Mouse (Mus musculus): Measurements from ENCODE around the gene Grid1. TPM values are rescaled to one million over a fixed set of nuclear protein-coding genes. Genes with fewer than 3 reads are reported as not detected.

Grid1 gene
- polyA plus RNA-seq, 1 experiment = 1.3 TPM

DNA sequence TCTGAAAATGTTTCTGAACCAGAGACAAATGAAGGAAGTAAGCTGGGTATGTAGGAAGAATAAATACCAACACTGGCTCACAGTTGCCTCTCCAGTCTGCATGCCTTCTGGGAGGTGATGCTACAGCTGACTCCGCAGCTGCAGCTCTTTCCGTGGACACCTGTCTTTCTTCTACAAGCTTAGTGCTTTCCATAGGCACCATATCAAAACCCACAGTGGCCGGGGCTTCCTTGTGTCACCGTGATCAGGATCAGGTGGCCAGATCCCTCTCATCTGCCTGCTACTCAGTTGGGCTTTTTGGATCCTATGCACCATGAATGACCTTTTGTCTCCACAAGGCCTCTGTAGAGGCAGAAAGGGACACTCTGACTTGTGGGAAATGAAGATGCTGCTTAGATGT lies 272.7 kb downstream of the Grid1 start:
- WGBS = 90% methylated on average over 4 of the region's 4 CpGs
- DNase-seq = no peak
- Histone ChIP-seq H3K36me3 (ENCODE audit: control insufficient read depth, insufficient read depth, low read length) (no peaks in the 10 kb centered on the region), H3K27ac (ENCODE audit: insufficient read depth, low read depth, low read length) (no peak overlapping the region), H3K27me3 (replicated peaks; ENCODE audit: control insufficient read depth, insufficient read depth, low read length) (no peaks in the 10 kb centered on the region), H3K4me1 (ENCODE audit: control insufficient read depth, insufficient read depth, low read length) (no peaks in the 10 kb centered on the region), H3K4me3 (ENCODE audit: insufficient read depth, low read depth, low read length) (no peak overlapping the region)
- TF ChIP-seq POLR2A (IDR thresholded peaks at IDR 0.05; ENCODE audit: low read depth, low read length) (no peak), CTCF (conservative IDR thresholded peaks at IDR 0.05; ENCODE audit: insufficient read depth, insufficient read length, low read depth, low read length) (no peak)

DNA sequence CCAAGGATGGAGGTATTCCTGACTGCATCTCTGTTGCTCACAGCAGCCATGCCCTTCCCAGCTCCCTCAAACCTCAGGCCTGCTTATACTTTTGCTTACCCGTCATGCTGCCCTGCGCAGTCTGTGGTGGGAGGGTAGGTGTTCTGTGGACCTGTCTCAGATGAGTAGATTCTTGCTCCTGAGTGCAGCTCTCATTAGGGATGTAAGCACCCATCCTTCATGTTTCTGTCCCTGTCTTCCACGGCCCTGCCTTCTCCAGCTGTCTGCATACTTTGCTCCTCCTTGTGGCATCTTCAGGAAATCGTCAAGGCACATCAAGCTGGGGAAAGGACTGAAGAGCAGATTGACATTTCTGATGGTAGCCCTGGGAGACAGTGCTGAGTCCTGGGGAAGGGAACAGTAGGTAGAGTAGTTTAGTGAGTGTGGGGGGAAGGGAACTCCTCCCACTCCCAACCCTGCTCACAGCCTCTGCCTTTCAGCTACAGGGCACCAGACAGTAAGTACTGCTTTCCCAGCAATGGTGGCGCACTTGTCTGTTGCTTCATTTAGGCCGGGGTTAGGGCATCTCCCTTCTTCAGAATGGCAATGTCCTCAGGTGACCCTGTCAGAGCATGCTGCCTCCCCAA lies 273.8 kb downstream of the Grid1 start:
- Histone ChIP-seq H3K4me3 (ENCODE audit: insufficient read depth, low read depth, low read length) (no peak overlapping the region), H3K27ac (ENCODE audit: insufficient read depth, low read depth, low read length) (no peak overlapping the region), H3K36me3 (ENCODE audit: control insufficient read depth, insufficient read depth, low read length) (no peaks in the 10 kb centered on the region), H3K27me3 (replicated peaks; ENCODE audit: control insufficient read depth, insufficient read depth, low read length) (no peaks in the 10 kb centered on the region), H3K4me1 (ENCODE audit: control insufficient read depth, insufficient read depth, low read length) (no peaks in the 10 kb centered on the region)
- TF ChIP-seq CTCF (conservative IDR thresholded peaks at IDR 0.05; ENCODE audit: insufficient read depth, insufficient read length, low read depth, low read length) (no peak), POLR2A (IDR thresholded peaks at IDR 0.05; ENCODE audit: low read depth, low read length) (no peak)
- no peak for DNase-seq
- WGBS = 64% methylated on average over 6 of the region's 6 CpGs

DNA sequence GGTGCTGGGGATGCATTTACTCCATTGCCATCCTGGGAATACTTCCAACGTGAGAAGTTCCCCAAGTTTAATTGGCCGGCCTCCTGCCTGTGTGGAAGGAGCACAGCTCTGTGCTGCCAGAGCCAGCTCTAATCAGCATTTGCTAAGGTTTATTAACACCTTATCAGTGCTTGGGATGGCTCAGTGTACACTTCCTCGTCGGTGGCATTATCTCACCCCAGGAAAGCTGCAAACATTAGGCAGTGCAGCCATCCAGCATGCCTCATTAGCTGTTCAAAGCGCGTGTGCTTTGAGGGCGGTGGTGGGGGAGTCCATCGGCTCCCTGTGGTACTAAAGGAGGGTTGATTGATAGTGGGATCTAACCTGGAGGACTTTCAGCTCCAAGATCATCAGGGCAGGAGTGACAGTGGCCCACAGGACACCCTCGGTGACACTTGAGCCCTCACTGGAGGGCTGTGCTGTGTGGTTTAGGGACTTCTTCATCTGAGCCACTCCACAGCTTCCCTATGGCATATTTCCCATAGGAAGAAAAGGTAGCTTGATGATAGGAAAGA lies 275.7 kb downstream of the Grid1 start:
- Histone ChIP-seq H3K4me3 (ENCODE audit: insufficient read depth, low read depth, low read length) (no peak overlapping the region), H3K27ac (ENCODE audit: insufficient read depth, low read depth, low read length) (no peak overlapping the region), H3K36me3 (ENCODE audit: control insufficient read depth, insufficient read depth, low read length) (no peaks in the 10 kb centered on the region), H3K27me3 (replicated peaks; ENCODE audit: control insufficient read depth, insufficient read depth, low read length) (no peaks in the 10 kb centered on the region), H3K4me1 (ENCODE audit: control insufficient read depth, insufficient read depth, low read length) (no peaks in the 10 kb centered on the region)
- no peak for TF ChIP-seq CTCF (conservative IDR thresholded peaks at IDR 0.05; ENCODE audit: insufficient read depth, insufficient read length, low read depth, low read length)
- no peak for TF ChIP-seq POLR2A (IDR thresholded peaks at IDR 0.05; ENCODE audit: low read depth, low read length)
- WGBS = 30% methylated on average over 9 of the region's 9 CpGs
- DNase-seq = no peak

DNA sequence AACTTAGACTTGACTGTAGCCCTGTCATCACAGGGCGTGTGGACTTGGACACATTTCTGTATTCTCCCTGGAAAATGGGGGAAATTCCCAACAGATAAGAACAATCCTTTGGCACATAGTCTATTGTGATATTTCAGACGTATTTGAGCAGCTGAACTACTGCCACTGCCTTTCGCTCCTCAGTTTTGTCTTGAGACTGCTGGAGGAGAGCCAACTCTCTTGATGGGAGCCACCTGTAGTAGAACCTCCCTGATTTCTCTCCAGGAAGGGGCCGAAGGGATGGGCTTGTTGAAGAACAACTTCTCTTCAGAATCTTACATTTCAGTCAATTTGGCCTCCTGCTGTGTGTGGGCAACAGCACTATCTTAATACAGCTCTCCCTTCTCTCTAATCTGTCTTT lies 276.2 kb downstream of the Grid1 start:
- DNase-seq = no peak
- H3K36me3 ChIP-seq (ENCODE audit: control insufficient read depth, insufficient read depth, low read length) = no peaks in the 10 kb centered on the region
- no peaks in the 10 kb centered on the region for H3K27me3 ChIP-seq (replicated peaks; ENCODE audit: control insufficient read depth, insufficient read depth, low read length)
- 46% methylated on average over 4 of the region's 4 CpGs for WGBS
- H3K27ac ChIP-seq (ENCODE audit: insufficient read depth, low read depth, low read length) = no peak overlapping the region
- no peak overlapping the region for H3K4me3 ChIP-seq (ENCODE audit: insufficient read depth, low read depth, low read length)
- TF ChIP-seq POLR2A (IDR thresholded peaks at IDR 0.05; ENCODE audit: low read depth, low read length) (no peak), CTCF (conservative IDR thresholded peaks at IDR 0.05; ENCODE audit: insufficient read depth, insufficient read length, low read depth, low read length) (no peak)
- no peaks in the 10 kb centered on the region for H3K4me1 ChIP-seq (ENCODE audit: control insufficient read depth, insufficient read depth, low read length)

DNA sequence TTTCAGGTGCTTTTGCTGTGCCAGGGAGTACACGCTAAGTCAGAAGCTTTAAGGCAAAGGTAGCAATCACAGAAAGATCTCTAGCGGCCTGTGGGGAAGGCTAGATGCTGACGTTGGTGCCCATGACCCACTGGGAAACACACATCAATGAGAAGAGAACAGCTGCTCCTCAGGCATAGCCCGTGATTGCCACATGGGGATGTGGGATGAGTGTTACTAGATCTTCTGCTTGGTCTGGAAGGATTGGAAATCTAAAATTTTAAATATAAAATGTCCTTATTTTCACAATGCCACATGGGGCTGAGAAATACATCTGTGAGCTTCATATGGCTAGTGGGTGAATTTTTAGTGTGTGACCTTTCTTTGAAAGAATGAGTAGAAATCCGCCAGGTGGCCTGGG lies 277.3 kb downstream of the Grid1 start:
- Histone ChIP-seq H3K36me3 (ENCODE audit: control insufficient read depth, insufficient read depth, low read length) (no peaks in the 10 kb centered on the region), H3K27me3 (replicated peaks; ENCODE audit: control insufficient read depth, insufficient read depth, low read length) (no peaks in the 10 kb centered on the region), H3K4me3 (ENCODE audit: insufficient read depth, low read depth, low read length) (no peak overlapping the region), H3K27ac (ENCODE audit: insufficient read depth, low read depth, low read length) (no peak overlapping the region), H3K4me1 (ENCODE audit: control insufficient read depth, insufficient read depth, low read length) (no peaks in the 10 kb centered on the region)
- DNase-seq = no peak
- TF ChIP-seq CTCF (conservative IDR thresholded peaks at IDR 0.05; ENCODE audit: insufficient read depth, insufficient read length, low read depth, low read length) (no peak), POLR2A (IDR thresholded peaks at IDR 0.05; ENCODE audit: low read depth, low read length) (no peak)
- WGBS = 89% methylated on average over 5 of the region's 5 CpGs

DNA sequence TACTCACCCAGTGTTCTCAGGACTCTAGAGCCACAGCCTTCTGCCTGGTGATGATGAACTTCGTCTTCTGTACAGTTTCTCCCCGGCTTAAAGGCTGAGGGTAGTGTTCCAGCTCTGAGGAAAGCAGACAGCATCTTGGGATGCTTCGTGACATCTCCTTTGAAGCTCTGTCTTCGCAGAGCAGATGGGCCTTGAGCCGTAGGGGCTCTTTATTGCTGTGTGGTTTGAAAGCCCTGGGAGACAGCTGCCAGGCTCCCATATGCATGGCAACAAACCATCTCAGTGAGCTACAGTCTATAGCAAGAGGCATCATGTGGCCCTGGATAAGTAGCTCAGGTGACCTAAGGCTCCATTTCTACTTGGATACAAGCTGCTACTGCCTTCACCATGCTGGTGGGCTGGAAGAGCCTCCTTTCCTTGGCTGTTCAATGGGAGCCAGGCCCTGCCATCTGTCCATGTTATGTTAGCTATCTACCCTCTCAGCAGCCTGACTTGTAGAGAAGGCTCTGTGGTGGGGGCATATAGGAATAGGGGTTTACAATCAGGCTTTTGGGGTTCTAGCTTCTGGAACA lies 283.8 kb downstream of the Grid1 start:
- no peaks in the 10 kb centered on the region for H3K36me3 ChIP-seq (ENCODE audit: control insufficient read depth, insufficient read depth, low read length)
- 85% methylated on average over 5 of the region's 5 CpGs for WGBS
- no peak for TF ChIP-seq POLR2A (IDR thresholded peaks at IDR 0.05; ENCODE audit: low read depth, low read length)
- TF ChIP-seq CTCF (conservative IDR thresholded peaks at IDR 0.05; ENCODE audit: insufficient read depth, insufficient read length, low read depth, low read length) = no peak
- no peaks in the 10 kb centered on the region for H3K27me3 ChIP-seq (replicated peaks; ENCODE audit: control insufficient read depth, insufficient read depth, low read length)
- DNase-seq = no peak
- H3K4me1 ChIP-seq (ENCODE audit: control insufficient read depth, insufficient read depth, low read length) = no peaks in the 10 kb centered on the region
- H3K27ac ChIP-seq (ENCODE audit: insufficient read depth, low read depth, low read length) = no peak overlapping the region
- H3K4me3 ChIP-seq (ENCODE audit: insufficient read depth, low read depth, low read length) = no peak overlapping the region

DNA sequence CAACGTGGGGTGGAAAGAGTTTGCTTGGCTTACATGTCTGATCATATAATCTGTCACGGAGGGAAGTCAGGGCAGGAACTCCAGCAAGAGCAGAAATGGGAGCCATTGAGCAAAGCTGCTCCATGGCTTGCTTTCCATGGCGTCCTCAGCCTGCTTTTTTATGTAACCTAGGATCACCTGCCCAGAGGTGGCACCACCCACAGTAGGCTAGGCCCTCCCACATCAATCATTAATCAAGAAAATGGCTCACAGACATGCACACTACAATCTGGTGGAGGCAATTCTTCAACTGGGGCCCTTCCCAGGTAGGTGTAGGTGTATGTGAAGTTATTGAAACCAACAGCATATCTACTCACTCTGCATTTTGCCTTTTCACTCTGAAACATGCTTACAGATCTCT lies 287.7 kb downstream of the Grid1 start:
- Histone ChIP-seq H3K4me3 (ENCODE audit: insufficient read depth, low read depth, low read length) (no peak overlapping the region), H3K36me3 (ENCODE audit: control insufficient read depth, insufficient read depth, low read length) (no peaks in the 10 kb centered on the region), H3K4me1 (ENCODE audit: control insufficient read depth, insufficient read depth, low read length) (no peaks in the 10 kb centered on the region), H3K27ac (ENCODE audit: insufficient read depth, low read depth, low read length) (no peak overlapping the region), H3K27me3 (replicated peaks; ENCODE audit: control insufficient read depth, insufficient read depth, low read length) (no peaks in the 10 kb centered on the region)
- peak; percentile 39 for DNase-seq
- WGBS = 63% methylated on average over 3 of the region's 3 CpGs
- TF ChIP-seq POLR2A (IDR thresholded peaks at IDR 0.05; ENCODE audit: low read depth, low read length) = no peak
- no peak for TF ChIP-seq CTCF (conservative IDR thresholded peaks at IDR 0.05; ENCODE audit: insufficient read depth, insufficient read length, low read depth, low read length)

Data from kidney, adult 2 months (tissue).